Mouse (Mus musculus): ENCODE measurements around the gene Hoxc6.

The Hoxc6 gene

DNA sequence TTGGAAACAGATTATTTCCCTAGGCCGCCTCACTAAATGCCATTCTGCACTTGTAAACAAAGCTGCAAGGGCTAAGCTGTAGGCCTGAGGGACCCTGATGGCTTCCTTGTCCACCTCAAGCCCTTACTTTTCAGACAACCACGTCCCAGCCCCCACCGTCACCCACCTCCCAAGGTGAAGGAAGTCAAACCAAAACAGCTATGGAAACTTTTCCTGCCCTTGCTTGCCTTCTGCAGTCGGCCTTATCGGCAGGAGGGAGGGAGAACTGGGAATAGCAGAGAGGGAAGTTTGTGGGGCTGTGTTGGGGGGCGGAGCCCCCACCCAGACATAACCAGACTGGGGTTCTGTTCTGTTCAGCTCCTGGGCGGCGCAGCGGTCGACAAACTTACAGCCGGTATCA lies 5.9 kb upstream of the Hoxc6 start:
- no peak for DNase-seq

DNA sequence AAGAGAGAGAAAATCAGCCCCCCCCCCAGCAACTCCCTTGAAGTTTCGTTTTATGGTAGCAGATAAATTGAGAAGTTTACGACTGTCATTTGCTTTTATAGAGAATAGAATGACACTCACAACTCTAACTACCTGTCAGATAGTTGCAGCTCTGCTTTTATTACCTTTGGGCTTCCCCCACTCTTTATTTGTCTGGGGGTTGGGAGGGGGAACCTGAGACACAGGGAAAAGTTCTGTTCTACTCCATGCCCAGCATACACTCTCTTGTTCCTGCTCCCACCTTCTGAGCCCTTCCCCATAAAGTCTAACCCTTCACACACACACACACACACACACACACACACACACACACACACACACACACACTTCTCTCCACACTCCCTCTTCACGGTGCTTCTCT lies 5.2 kb upstream of the Hoxc6 start:
- DNase-seq: no peak

DNA sequence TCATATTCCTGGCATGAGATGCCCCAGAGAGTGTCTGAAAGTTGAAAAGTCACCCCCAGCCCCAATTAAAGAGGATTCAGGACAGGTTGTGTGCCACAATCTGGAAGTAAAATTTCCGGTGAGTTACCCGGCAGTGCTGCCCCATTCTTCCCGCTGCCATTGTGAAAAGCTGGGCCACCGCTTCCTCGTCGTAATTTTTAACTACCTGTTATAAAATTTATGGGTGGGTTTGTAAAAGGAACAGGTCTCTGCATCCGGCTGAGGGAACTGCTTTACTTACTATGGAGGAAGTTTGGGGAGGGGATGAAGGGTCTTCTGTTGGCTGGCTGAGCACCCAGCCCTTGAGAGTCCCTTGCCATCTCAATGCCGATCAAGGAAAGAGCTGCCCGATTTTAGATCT lies 1.5 kb upstream of the Hoxc6 start:
- DNase-seq: no peak

DNA sequence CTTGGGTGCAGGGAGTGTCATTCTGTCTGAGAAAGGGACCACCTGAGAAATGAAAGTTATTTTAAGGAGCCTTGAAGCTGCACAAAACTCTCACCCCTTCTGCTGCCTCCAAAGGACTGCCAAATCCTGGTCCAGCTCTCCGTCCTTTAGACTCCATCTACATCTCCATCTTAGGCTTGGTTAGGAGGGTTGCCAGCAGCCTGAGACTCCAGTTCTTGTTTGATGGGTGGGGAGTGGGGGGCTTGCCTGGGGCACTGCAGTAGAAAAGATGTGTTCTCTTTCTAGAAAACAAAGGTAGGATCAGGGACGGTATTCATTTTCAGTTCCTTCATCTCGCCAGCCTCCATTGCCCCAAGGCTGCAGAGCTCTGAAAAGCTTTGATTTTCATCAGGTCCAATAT lies 626 bp upstream of the Hoxc6 start:
- DNase-seq: no peak

DNA sequence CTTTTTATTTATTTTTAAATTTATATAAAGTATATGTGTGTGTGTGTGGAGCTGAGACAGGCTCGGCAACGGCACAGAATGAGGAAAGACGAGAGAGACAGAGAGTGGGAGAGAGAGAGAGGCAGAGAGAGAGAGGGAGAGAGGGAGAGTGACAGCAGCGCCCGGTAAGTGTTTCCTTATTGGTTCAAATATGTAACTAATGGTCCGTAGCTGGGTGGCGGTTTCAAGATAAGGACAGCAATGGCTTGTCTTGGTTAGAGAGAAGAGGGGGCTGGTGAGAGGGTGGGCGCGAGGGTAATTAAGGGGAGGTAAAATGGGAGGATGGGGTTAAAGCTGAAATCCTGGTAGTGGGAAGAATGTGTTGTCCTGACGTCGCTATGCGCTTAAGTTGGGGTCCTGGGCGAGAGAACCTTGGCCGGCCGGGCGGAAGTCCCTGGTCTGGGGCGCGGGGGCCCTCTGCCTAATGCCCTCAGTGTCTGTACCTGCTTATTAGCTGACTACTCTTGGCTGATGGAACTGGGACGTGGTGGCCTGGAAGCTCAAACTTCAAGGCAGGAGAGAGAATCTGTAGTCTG lies 638 bp downstream of the Hoxc6 start:
- DNase-seq: no peak

DNA sequence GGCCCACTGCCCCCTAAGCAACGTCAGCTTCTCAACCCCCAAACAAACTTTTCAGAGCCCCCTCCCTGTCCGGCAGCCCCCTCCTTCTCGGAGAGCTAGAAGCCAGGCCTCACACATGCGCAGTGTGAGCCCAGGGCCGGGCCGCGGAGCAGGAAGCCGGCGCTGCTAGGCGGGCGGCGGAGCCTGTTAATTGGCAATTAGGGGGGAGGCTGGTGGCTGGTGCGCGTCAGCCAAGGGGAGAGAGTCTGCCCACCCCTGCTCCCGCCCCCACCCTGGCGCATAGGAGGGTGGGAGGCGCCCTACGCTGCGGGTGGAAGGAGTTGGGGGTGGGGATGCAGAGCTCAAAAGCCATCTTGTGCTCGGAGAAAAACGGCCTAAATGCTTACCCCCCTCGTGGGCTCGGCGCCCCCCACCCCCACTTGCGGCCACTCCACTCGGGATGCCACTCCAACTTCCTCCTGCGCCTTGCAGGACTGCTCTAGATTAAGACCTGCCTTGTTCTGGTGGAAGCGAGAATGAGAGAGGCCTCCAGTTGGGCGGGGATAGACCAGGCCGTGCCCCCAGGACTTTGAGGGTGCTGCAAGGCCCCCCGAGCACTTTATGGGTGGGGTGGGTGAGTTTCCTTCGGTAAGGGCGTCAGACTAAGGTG lies 1.2 kb downstream of the Hoxc6 start:
- peak; percentile 93 for DNase-seq

DNA sequence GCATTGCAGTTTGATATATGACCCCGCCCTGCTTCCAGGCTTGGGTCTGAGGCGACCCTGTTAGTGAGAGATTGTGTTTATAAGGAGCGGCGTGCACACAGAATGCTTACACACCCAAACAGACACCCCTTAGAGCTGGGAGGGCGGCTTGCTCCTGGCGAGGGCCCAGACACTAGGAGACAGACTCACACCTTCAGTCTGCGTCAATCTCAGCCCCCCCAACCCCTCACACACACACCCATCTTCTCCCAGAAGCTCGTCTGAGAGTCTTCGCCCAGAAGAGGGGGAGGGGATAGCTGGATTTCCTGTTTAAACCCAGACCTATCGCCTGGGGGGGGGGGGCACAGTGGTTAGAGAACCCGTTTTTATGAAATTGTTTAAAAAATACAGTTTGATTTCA lies 1.9 kb downstream of the Hoxc6 start:
- DNase-seq: no peak

DNA sequence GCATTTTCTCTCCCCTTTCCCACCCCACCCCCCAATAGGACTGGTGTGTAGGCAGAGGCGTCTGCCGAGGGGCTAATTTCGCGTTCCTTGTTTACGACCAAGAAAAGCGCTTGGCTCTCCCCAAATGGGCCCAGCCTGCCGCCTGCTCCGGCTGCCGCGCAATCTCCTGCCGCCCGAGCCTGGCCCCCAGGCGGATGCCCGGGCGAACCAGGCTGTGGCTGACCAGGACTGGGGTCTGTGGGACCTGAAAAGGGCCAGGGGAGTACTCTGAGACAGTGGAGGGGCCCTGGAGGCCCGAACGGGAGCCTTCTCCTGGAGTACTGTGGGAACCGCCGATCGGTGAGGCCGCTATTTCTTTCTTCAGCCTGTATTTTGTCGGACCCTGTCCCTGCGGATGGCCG lies 2.4 kb downstream of the Hoxc6 start:
- no peak for DNase-seq

DNA sequence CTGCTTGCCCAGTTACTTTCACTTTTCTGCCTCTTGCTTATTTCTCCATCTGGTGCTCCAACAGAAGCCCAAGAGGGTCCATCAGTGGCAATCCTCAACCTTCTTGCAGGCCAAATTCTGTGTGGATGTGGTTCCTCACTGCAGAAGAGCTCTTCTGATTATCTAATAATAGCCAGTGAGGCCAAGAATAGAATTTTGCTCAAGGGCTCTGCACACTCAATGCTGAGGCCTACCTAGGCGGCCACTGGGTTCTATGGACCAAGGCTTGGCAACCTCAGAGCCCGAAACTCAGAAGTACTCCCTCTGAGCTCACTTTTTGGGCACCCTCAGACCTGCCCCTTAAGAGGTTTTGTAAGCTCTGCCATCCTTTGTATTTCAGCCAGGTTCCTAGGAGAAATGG lies 3.3 kb downstream of the Hoxc6 start:
- DNase-seq: no peak

DNA sequence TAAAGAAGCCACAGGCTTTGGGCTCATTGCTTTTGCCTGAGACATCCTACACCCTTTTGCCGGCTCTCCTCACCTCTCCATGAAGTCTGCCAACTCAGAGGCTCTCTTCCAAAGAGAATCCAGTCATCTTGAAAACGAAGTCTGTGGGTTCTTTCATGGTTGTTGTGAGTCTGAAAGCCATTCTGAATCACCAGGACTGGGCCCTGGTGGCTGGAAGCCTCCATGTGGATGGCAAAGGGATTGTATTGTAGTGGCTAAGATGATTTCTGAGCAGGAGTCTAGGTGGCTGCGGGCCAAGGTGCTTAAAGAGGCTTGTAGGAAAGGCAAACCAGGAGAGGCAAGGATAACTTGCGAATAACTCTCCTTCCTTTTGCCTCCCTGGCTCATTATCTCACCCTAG lies 4.1 kb downstream of the Hoxc6 start:
- DNase-seq: no peak

DNA sequence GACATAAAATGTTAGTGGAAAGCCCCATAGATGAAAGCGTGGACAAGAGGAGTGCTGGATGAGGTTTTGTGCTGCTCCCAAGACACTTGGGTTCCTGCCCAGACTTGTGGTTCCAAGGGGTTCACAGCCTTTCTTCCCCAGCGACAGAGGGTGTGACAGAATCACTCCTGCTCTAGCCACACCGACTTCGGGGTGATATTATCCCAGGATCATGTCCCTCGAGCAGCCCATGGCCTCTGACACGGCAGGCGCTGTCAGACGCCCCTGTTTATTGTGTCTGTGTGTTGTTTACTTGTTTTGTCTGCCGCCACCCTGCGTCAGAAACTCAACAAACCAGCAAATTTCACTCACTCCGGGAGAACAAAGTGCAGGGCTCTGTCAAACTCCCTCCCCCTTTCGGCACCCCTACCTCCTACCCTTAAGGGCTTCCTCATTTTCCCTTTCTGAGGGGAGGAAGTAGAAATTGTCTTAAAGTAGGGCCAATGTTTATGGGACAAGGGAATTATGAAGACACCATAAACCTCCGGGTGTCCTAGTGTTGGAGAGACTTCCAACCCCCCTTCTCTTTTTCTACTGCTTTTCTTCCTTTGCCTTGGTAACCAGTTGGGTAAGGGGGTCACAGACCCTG lies 4.9 kb downstream of the Hoxc6 start:
- DNase-seq: no peak

DNA sequence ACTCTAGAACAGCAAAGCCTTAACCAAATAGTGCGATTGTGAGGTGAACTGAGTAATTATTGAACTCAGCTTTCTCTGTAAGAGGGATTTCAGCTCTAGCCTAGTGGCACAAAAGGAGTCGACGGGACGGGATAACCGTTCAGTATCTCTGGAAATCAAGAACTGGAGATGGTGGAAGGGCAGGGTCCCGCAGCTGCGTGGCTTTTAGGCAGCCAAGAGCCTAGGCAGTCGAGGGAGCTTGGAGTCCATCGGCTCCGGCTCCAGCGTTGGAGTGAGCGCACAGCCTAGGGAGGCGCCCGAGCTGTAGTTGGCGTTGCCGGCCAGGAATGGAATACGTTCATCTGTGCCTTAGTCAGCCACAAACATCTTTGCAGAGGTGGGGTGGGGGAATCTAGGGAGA lies 7.3 kb downstream of the Hoxc6 start:
- no peak for DNase-seq

DNA sequence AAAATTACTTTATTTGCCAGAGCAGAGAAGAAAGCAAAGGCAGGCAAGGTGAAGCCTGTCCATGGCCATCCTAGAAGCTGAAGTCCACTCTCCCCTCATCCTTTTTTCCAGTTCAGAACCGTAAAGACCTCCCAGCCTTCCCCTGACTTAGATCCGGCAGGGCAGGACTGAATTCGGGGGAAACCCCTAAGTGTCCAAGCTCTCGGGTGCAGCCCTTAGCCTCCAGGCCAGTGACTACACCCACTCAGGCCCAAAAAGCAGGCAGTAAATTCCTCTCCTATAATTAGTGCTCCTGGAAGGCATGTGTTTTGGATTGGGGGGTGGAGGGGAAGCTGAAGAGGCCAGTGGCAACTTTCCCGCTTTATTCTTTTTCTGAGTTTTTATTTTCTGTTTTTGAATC lies 7.7 kb downstream of the Hoxc6 start:
- DNase-seq: no peak

DNA sequence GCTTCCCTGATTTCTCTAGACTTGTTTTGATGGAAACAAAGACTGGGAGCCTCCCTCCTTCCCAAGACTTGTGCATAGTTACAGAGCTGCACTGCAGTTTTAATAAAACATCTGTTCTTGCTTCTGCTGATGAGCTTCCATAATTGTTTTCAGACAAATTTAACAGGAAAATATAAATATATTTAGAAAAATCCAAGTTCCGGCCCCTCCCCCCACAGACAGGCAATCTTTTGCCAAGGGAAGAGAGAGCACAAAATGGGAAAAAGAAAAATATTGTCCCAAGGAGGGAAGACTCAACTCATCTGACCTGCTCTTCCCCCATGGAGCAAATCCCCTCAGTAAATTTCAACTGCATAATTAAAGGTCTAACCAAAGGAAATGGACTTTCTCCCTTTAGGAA lies 8.3 kb downstream of the Hoxc6 start:
- no peak for DNase-seq

DNA sequence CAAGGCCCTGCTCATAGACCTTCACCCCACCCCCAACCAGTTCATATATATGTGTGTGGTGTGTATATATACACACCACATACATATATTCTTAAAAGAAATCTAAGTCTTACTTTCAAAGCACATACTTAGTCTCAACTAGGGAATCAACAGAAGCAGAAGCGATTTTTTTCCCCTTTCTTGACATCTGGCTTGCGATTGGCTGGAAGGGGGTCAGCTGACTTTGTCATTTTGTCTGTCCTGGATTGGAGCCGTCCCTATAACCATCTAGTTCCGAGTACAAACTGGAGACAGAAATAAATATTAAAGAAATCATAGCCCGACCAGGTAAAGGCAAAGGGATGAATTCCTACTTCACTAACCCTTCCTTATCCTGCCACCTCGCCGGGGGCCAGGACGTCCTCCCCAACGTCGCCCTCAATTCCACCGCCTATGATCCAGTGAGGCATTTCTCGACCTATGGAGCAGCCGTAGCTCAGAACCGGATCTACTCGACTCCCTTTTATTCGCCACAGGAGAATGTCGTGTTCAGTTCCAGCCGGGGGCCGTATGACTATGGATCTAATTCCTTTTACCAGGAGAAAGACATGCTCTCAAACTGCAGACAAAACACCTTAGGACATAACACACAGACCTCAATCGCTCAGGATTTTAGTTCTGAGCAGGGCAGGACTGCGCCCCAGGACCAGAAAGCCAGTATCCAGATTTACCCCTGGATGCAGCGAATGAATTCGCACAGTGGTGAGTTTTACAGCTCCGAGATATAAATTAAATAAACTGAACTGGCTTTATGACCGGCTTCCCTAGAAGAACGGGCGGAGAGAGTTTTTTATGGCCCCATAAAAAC lies 11.4 kb downstream of the Hoxc6 start:
- DNase-seq: no peak

DNA sequence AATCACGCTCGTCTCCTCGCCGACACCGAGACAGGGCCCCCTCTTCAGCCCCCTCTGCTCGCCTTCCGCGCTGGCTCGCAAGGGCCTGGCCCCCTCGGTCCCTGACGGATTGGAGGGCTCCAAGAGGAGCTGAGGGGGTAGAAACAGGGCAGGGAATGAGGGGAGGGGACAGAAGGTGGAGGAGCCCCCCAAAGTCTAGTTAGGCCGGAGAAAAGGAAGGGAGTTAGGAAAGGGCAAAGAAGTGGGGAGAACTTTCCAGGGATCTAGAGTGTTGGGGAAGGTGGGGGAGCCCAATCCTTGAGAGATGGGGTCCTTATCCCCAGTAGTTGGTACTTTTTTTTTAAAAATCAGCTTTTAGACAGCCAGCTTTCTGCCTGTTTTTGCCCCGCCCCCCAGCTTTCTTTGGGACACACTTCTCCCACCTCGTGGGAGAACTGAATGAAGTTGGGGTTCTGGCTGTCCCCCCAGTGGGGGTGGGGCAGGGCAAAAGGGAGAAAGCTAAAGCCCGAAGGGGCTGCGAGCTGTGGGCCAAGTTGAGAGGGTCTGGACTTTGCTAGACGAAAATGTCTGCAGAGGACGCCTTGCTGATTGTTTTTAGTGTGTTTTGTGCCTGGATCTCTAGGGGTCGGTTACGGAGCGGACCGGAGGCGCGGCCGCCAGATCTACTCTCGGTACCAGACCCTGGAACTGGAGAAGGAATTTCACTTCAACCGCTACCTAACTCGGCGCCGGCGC lies 12.2 kb downstream of the Hoxc6 start:
- DNase-seq: no peak

DNA sequence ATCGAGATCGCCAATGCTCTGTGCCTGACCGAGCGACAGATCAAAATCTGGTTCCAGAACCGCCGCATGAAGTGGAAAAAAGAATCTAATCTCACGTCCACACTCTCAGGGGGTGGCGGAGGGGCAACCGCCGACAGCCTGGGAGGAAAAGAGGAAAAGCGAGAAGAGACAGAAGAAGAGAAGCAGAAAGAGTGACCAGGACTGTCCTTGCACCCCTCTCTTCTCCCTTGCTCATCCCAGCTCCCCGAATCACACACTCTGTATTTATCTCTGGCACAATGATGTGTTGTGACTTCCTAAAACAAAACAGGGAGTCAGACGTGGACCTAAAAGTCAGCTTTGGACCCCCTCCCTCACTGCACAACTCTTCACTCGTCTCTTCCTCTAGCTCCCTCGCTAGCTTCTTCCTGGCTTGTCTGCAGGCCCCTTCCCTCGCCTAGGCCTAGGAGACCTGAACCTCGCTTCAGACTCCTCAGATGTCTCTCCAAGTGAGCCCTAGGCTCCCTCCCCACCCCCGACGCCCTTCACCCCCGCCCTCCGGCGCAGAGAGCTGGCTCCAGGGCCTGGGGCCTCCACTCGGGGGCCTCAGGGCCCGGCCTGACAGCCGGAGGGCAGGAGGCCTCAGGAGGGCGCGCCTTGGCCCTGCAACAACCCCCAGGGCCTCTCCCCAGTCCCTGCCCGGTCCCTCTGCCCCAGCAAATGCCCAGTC lies 12.9 kb downstream of the Hoxc6 start:
- DNase-seq: no peak

DNA sequence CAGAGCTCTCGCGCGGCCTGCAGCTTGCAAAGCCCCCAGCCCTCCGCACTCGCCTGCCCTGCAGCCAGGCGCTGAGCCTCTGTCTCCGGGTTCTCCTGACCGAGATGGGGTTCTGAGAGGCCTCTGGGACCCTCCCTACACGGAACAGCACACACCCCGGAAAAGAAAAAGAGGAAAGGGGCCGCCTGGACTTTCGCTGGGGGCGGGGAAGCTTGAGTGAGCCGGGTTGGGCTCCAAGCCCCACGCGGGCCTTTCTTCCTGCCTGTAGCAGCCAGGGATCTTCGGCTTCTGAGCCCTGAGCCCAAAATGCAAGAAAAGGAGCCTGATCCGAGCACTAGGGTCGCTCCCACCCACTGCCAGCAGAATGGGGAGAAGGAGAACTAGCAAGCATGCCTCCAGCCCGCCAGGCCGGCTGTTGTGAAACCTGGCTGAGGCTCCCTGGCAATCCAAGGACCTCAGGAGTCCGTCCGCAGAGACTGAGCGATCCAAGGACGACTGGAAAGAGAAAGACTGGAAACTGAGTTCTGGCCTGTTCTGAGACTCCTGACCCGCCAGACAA lies 13.9 kb downstream of the Hoxc6 start:
- no peak for DNase-seq

DNA sequence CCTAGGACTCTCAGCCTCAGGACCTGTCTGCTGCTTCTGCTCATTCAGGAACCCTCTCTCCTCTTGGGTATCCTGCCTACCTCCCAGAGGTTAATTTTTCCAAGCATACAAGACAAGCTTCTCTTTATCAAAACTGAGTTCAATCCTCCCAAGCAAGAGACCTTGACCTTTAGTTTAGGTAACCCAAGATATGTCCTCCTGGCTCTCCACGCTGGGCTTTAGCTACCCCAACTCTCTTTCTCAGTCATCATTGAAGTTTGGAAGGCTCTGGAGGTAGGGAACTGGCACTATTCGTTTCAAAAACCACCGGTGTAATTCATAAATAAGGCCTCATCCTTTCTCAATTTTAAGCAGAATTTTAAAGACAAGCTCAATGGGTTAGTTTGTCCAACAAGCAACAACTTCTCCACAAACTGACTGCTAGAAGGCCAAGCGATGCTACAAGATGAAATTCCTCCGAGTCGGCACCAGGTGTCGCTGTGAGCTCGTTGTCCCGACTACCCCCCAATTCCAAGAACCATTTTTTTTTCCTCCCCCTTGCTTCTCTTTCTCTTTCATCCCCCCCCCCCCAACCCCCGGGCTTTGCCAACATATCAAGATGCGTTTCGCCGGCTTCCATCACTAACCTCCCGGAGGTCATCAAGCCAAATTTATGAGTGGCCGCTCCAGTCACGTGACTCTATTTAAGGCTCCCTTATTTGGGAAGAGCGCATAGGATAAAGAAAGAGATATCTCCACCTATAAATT lies 15.4 kb downstream of the Hoxc6 start:
- peak; percentile 56 for DNase-seq

DNA sequence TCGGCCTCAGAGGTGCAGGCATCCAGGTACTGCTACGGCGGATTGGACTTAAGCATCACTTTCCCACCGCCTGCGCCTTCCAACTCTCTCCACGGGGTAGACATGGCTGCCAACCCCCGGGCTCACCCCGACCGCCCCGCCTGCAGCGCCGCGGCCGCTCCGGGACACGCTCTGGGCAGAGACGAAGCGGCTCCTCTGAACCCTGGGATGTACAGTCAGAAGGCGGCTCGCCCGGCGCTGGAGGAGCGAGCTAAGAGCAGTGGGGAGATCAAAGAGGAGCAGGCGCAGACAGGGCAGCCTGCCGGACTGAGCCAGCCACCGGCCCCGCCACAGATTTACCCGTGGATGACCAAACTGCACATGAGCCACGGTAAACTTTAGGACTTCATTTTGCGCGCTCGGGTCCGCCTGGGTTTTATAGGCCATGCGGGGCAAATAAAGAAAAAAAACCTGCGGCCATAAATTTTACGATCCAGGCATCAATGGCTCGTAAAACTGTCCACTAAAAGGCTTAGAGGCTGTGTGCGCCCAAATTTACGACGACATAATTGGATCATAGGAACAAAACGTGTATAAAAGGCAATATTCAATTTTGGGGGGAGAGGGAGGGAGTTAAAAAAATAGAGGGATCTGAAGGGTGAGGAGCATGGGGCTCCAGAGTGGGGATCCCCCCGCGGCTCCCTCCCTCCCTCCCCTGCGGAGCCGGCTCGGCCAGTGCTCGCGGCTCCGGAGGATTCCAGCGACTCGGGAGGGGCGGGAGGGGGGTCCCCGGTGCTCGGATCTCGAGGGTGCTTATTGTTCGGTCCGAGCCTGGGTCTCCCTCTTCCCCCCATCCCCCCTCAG lies 16.3 kb downstream of the Hoxc6 start:
- DNase-seq: peak; percentile 42

DNA sequence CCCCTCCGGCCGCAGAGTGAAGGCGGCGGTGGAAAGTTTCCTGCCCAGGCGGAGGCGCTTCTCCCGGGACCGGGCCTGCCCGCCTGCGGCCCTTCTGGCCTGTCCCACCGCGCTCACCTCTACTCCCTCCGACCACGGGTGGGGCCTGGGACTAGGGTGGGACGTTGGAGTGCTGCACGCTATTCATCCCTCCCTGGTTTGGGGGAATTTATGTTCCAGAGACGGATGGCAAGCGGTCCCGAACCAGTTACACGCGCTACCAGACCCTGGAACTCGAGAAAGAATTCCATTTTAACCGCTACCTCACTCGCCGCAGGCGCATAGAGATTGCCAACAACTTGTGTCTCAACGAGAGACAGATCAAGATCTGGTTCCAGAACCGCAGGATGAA lies 16.9 kb downstream of the Hoxc6 start:
- no peak for DNase-seq

All from retina, postnatal 1 day (tissue).